Mouse (Mus musculus): ENCODE data around the gene Fam129b. TPM values are rescaled to one million over a fixed set of nuclear protein-coding genes. Genes with fewer than 3 reads are reported as not detected.
A peak's percentile ranks its signal among the peaks of the same experiment; 100 is the strongest.

Fam129b gene
- total RNA-seq, 2 experiments from 2014 or later = 22.6 to 23.7 TPM

DNA sequence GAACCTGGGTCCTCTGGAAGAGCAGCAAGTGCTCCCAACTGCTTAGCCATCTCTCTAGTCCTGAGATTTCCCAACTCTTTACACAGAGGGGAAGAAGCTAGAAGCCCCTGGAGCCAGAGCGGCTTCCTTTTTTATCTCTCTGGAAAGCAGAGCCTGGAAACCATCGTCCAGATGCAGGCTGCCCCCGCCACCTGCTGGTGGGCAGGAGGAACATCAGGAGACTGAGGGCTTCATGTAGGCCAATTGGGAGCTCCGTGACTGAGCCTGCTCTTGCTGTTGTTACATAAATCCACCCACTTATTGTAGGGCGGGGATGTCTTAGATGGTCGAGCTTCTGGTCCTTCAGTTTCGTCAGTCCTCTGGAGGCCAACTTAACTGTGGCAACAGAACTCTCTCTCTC lies 18.3 kb upstream of the Fam129b start:
- intact Hi-C loops (cut with DNase I) = loop anchor here (2.0 to 5.0 kb wide), 3 partner anchors 37 to 145 kb away; partner anchors contain the start of gene Cdk9
- DNase-seq (ENCODE audit: low spot score in 2 of 2) = peak; percentile 78 to 80

DNA sequence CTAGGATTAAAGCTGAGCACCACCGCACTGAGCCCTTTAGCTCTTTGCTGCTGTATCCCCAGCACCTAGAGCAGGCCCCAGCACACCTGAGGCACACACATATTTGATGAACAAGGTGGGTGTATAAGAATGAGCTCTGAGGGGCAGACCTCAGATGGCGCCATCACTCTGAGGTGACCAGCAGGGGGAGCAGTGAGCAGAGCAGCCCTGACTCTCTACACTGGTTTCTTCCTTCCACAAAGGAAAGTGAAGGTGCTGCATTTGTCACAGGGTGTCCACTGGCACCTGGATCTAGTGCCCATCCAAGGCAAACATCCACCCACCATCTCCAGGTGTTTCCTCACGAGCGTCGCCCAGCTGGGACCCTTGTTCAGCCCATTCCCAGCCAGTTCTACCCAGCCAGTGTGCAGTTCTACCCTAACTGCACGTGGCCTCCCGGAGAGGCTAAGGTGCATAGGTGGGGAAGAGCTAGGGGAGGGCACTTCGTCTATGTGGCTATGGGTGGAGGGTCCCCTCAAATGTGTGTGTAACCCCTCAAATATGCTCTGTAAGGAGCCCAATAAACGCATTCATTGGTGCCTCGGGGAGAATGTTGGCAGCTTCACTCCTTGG lies 16.8 kb upstream of the Fam129b start:
- intact Hi-C loops (cut with DNase I) = loop anchor here (5.0 kb wide), 1 partner anchor 147 kb away; the partner anchor contains the start of gene Cdk9
- no peak for DNase-seq (ENCODE audit: low spot score in 2 of 2)

- no peak for DNase-seq (ENCODE audit: low spot score in 2 of 2)
- intact Hi-C loops (cut with DNase I) = loop anchor here (5.0 kb wide), 1 partner anchor 147 kb away; the partner anchor contains the start of gene Cdk9
Measured at GRCm38 (mm10) chr2:32859622-32860012, 16.3 kb upstream of the Fam129b start.

GRCm38 (mm10) chr2:32860799-32861198 lies 15.1 kb upstream of the Fam129b start:
- DNase-seq (ENCODE audit: low spot score in 2 of 2) = no peak
- intact Hi-C loops (cut with DNase I) = no loop called here

DNA sequence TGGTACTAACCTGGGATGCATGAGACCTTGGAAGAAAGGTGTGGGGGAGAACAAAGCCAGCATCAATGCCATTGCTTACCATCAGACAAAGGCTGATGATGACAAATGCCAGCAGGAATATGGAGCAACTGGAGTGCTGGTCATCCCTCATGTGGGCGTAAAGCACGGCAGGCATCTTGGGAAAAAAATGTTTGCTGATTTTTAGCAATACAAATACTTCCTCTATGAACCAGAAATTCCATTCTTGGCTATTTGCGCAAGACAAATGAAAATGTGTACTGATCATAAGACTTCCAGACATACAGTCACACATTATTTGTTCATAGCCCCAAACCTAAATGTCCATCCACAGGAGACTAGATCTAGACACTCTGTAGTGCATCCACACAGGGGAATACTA lies 12.6 kb upstream of the Fam129b start:
- no peak for DNase-seq (ENCODE audit: low spot score in 2 of 2)
- intact Hi-C loops (cut with DNase I) = no loop called here

DNA sequence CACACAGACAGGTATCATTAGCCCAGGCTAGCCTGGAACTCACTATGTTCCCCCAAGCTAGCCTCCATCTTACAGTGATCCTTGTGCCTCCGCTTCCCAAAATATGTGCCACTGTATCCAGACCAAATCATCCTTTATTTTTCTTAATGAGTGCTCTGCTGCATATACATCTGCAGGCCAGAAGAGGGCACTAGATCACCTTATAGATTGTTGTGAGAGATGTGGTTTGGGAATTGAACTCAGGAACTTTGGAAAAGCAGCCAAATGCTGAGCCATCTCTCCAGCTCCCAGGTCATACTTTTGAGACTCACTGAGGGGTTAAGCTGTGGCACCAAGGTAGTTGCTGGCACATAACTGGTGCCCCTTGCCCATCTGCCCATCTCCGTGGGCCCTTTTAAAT lies 11.2 kb upstream of the Fam129b start:
- intact Hi-C loops (cut with DNase I) = loop anchor here (2.0 kb wide), 2 partner anchors 48 to 64 kb away; no protein-coding TSS in a partner anchor
- no peak for DNase-seq (ENCODE audit: low spot score in 2 of 2)

DNA sequence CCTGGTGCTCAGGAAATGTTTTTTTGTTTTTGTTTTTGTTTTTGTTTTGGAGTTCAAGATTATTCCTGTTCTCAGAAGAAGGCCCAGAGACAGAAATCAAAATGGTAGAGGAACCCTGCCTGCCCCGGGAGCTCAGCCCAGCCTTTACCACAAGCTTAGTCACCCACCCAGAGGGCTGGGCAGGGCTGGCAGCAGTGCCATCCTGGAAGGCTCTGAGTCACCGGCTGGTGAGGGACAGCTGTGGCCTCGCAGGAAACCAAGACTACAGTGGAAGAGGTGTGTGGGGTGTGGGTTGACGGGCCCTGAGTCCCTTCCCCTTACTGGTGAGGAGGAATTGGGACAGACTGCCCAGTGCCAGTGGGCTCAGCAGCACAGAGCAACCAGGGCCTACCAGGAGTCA lies 8.6 kb upstream of the Fam129b start:
- intact Hi-C loops (cut with DNase I) = no loop called here
- no peak for DNase-seq (ENCODE audit: low spot score in 2 of 2)

GRCm38 (mm10) chr2:32869721-32870274 lies 6.1 kb upstream of the Fam129b start:
- DNase-seq (ENCODE audit: low spot score in 2 of 2) = no peak

GRCm38 (mm10) chr2:32870275-32871100 lies 5.4 kb upstream of the Fam129b start:
- intact Hi-C loops (cut with DNase I) = no loop called here
- DNase-seq (ENCODE audit: low spot score in 2 of 2) = no peak

More at GRCm38 (mm10) chr2:32869721-32870274, 6.1 kb upstream of the Fam129b start:
- intact Hi-C loops (cut with DNase I) = no loop called here

DNA sequence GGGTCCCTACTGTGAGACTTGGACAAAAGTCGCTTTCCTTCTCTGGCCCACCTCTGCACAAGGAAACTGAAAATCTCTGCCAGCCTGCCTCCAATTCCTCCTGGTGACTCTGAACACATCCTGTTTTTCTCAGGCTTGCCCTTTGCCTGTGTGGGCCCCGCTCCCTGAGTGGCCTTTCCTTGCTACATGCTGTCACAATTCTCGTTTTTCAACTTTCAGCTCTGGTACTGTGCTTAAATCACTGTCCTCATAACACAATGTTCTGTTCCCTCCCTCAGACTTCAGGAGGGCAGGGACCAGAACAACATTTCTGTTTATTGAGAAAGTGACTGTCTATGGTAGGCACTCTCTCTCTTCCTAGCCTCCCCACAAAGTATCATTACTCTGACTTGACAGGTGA lies 1.8 kb upstream of the Fam129b start:
- DNase-seq (ENCODE audit: low spot score in 2 of 2) = no peak
- intact Hi-C loops (cut with DNase I) = no loop called here

GRCm38 (mm10) chr2:32874951-32875674 lies 801 bp upstream of the Fam129b start:
- DNase-seq (ENCODE audit: low spot score in 2 of 2) = no peak
- intact Hi-C loops (cut with DNase I) = no loop called here

GRCm38 (mm10) chr2:32876490-32877302 lies 782 bp downstream of the Fam129b start:
- intact Hi-C loops (cut with DNase I) = loop anchor here (2.0 kb wide), 1 partner anchor 32 kb away; no protein-coding TSS in a partner anchor
- DNase-seq (ENCODE audit: low spot score in 2 of 2) = peak in 1 of 2 experiments; percentile 18

GRCm38 (mm10) chr2:32877303-32877702 lies 1.4 kb downstream of the Fam129b start:
- intact Hi-C loops (cut with DNase I) = loop anchor here (2.0 kb wide), 1 partner anchor 31 kb away; no protein-coding TSS in a partner anchor
- no peak for DNase-seq (ENCODE audit: low spot score in 2 of 2)

DNA sequence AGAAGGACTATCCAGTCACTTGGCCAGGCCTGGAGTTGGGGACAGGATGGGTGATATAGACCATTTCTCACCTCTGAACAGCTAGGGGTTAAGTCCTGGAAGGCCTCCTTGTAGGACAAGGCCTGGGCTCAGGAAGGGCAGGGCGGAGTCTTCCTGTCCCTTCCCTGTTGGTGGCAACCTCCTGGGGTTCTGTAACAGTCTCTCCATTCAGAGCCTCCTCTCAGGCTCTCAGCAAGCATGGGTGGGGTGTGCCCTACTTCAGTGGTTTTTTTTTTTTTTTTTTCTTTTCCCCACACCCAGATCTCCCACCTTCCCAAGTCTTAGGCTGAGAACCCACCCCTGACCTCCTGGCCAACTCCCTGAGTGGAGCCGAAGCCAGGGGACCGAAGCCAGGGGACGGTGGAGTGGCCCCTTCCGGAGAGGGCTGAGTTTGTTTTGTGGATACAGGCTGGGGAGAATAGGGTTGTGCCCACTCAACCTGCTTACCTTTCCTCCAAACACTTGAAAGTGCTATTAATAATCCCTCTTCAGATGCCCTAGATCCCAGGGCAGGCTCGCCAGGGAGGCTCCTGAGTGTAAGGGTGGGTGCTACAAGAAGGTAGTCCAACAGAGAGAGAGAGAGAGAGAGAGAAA lies 2.0 kb downstream of the Fam129b start:
- intact Hi-C loops (cut with DNase I) = loop anchor here (2.0 kb wide), 1 partner anchor 31 kb away; no protein-coding TSS in a partner anchor
- DNase-seq (ENCODE audit: low spot score in 2 of 2) = no peak

GRCm38 (mm10) chr2:32878396-32878795 lies 2.5 kb downstream of the Fam129b start:
- no peak for DNase-seq (ENCODE audit: low spot score in 2 of 2)
- intact Hi-C loops (cut with DNase I) = no loop called here

GRCm38 (mm10) chr2:32879593-32879992 lies 3.7 kb downstream of the Fam129b start:
- intact Hi-C loops (cut with DNase I) = no loop called here
- DNase-seq (ENCODE audit: low spot score in 2 of 2) = no peak

DNA sequence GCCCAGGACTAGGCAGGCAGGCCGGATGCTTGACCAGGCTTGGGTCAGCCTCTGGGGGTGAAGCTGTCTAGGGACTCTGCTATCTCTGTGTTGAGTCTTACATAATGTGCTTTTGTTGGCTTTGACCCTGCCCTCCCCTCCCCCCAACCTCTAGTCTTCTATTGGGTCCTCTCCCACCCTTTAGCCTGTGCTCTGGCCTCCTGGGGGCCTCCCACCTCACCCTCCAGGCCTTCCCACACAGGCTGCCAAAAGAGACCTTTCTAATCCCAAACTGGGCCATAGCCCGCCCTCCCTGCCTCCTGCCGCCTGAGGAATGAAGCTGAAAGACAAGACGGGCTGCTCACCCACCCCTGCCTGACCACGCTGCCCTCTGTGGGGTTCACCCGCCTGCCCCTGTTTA lies 5.1 kb downstream of the Fam129b start:
- intact Hi-C loops (cut with DNase I) = no loop called here
- no peak for DNase-seq (ENCODE audit: low spot score in 2 of 2)

GRCm38 (mm10) chr2:32881723-32882122 lies 5.8 kb downstream of the Fam129b start:
- intact Hi-C loops (cut with DNase I) = no loop called here
- DNase-seq (ENCODE audit: low spot score in 2 of 2) = peak; percentile 49 to 62

Data from left cerebral cortex, postnatal 36 days (tissue).